In the genomic region with DNA sequence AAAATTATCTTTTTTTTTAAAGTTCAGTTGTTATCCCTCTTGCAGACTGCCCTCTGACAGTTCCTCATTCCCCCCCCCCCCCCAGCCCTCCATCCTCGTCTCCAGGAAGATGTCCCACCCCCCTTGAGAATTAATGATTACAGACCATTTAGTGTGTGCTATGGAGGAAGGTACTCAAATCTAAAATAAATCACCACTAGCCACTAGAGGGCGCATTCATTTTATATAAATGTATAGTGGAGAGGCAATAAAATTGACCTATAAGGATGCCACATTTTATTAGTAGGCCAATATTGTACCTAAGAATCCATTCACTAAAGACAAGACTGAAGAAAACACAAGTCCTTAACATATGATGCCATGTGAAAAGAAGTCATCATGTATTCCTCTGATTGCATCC, we compare ENCODE assay signal across 11 mouse cellular contexts. TPM values are rescaled to one million over a fixed set of nuclear protein-coding genes. Genes with fewer than 3 reads are reported as not detected.
DNase-seq lines count a peak whose midpoint lies in the region; ATAC-seq and TF ChIP-seq lines count a peak whose summit lies in the region.
"Had no signal": no experiment of that assay in that cellular context is flagged by ENCODE, and none has a peak within 500 bp of the region (broad histone marks: within the 10 kb centered on the region; RNA-seq: fewer than 3 reads in every experiment).

No protein-coding gene starts in this region.

- H3K27me3 ChIP-seq in forebrain, postnatal 0 days (ENCODE audit: insufficient read depth, low read length), result no peaks in the 10 kb centered on the region
- H3K27me3 ChIP-seq: embryonic facial prominence, embryonic 12.5 days; limb, embryonic 15.5 days had no signal

- H3K4me3 ChIP-seq in ES-E14 (ENCODE audit: insufficient read depth in 1 of 2, low read depth in 1 of 2, low read length in 2 of 2, poor library complexity in 1 of 2, severe bottlenecking in 1 of 2), result no peak overlapping the region
- no peak overlapping the region for H3K4me3 ChIP-seq in forebrain, postnatal 0 days (ENCODE audit: low read depth, low read length)
- H3K4me3 ChIP-seq: embryonic facial prominence, embryonic 12.5 days; limb, embryonic 15.5 days had no signal

- peak; percentile 45; the same call in 1 of the 2 replicates for ATAC-seq in cerebellum, adult (ENCODE audit: insufficient number of reproducible peaks, low FRiP score, low TSS enrichment)
- no peak for ATAC-seq in forebrain, postnatal 0 days

- peak; percentile 36 for TF ChIP-seq CTCF in forebrain, postnatal 0 days (IDR thresholded peaks at IDR 0.05; ENCODE audit: low read depth)

- H3K4me2 ChIP-seq in forebrain, postnatal 0 days (ENCODE audit: low read depth), result no peak overlapping the region
- H3K4me2 ChIP-seq: embryonic facial prominence, embryonic 12.5 days; limb, embryonic 15.5 days had no signal

- no peaks in the 10 kb centered on the region for H3K9me3 ChIP-seq in ES-E14 (ENCODE audit: control insufficient read depth, insufficient read depth, low read depth, low read length)
- no peaks in the 10 kb centered on the region for H3K9me3 ChIP-seq in forebrain, postnatal 0 days (ENCODE audit: low read length)
- H3K9me3 ChIP-seq: embryonic facial prominence, embryonic 12.5 days; limb, embryonic 15.5 days had no signal

- H3K9ac ChIP-seq in ES-E14 (ENCODE audit: insufficient read depth, low read depth, low read length, poor library complexity, severe bottlenecking), result no peak overlapping the region
- H3K9ac ChIP-seq in forebrain, postnatal 0 days, result no peak overlapping the region
- H3K9ac ChIP-seq: embryonic facial prominence, embryonic 12.5 days; limb, embryonic 15.5 days had no signal

- in situ Hi-C loops in ES-E14 (cut with MboI; ENCODE audit: low sequenced_read_pairs in 2 of 2, unreplicated experiment in 2 of 2), result no loop called here

- H3K4me1 ChIP-seq in ES-E14 (ENCODE audit: control insufficient read depth in 2 of 2, insufficient read depth in 2 of 2, low read length in 2 of 2, poor library complexity in 1 of 2), result peaks cover 3 to 4% of the 10 kb centered on the region in 2 experiments; a peak in 2 of 4 replicates
- H3K4me1 ChIP-seq in forebrain, postnatal 0 days (ENCODE audit: insufficient read depth), result no peaks in the 10 kb centered on the region
- H3K4me1 ChIP-seq: embryonic facial prominence, embryonic 12.5 days; limb, embryonic 15.5 days had no signal

- DNase-seq in cerebellum, adult 18-20 months, result no peak
- peak; percentile 2 for DNase-seq in kidney, postnatal 14 days
- no peak for DNase-seq in kidney, postnatal 4 days
- peak; percentile 44 for DNase-seq in ES-E14 (ENCODE audit: low read depth, low spot score)
- peak; percentile 32 for DNase-seq in forebrain, postnatal 0 days
- no peak for DNase-seq in urinary bladder, postnatal 4 days (ENCODE audit: low spot score in 2 of 2)
- DNase-seq in yolk sac, embryonic 10.5 days (ENCODE audit: low spot score), result no peak

- WGBS in forebrain, postnatal 0 days, result 20% methylated on average over 2 of the region's 2 CpGs

- H3K36me3 ChIP-seq in ES-E14 (ENCODE audit: control insufficient read depth, insufficient read depth, low read length, poor library complexity, severe bottlenecking), result no peaks in the 10 kb centered on the region
- H3K36me3 ChIP-seq in forebrain, postnatal 0 days (ENCODE audit: insufficient read depth), result no peaks in the 10 kb centered on the region
- H3K36me3 ChIP-seq: embryonic facial prominence, embryonic 12.5 days; limb, embryonic 15.5 days had no signal

- no peak overlapping the region for H3K27ac ChIP-seq in ES-E14 (ENCODE audit: insufficient read depth, low read depth, low read length, poor library complexity, severe bottlenecking)
- H3K27ac ChIP-seq in forebrain, postnatal 0 days (ENCODE audit: low read depth, low read length), result no peak overlapping the region
- H3K27ac ChIP-seq: embryonic facial prominence, embryonic 12.5 days; limb, embryonic 15.5 days had no signal

TF ChIP-seq in ES-E14, 5 proteins besides CTCF, POLR2A, EP300 and RAD21:
- TF ChIP-seq CHD2 (IDR thresholded peaks at IDR 0.05; ENCODE audit: low read depth, low read length), result no peak
- no peak for TF ChIP-seq ZC3H11A (IDR thresholded peaks at IDR 0.05; ENCODE audit: borderline replicate concordance, low read depth, low read length)
- TF ChIP-seq ZNF384 (IDR thresholded peaks at IDR 0.05; ENCODE audit: low read depth, low read length), result no peak
- no peak for TF ChIP-seq MAFK (IDR thresholded peaks at IDR 0.05; ENCODE audit: insufficient read depth, low read depth, low read length)
- no peak for TF ChIP-seq HCFC1 (IDR thresholded peaks at IDR 0.05; ENCODE audit: borderline replicate concordance, insufficient read depth, low read length)
TF ChIP-seq in ES-E14: peak in this region for 0.

RNA-seq across cellular contexts. Expression of a gene that starts 40.0 kb away (rescaled TPM):
- total RNA-seq in ES-E14 (2012; rRNA removed), result 0.13 and 0.21 TPM in 2 replicates
- total RNA-seq in forebrain, postnatal 0 days (2014; rRNA removed), result 19.2 and 29.0 TPM in 2 replicates
- 10.8 and 13.0 TPM in 2 replicates for polyA plus RNA-seq in forebrain, postnatal 0 days (2015; fragmentation: Nextera tagmentation; extraction: Ambion mirVana)
- total RNA-seq: neutrophil, adult 5-6 weeks had no signal

Comparison
In these comparisons a context has a peak if more than half of its experiments do, and no peak if none do; other contexts are left out.
1. DNase-seq: peak in kidney, postnatal 14 days (single experiment), ES-E14 (single experiment) and forebrain, postnatal 0 days (single experiment); none in cerebellum, adult 18-20 months (0 of 2), kidney, postnatal 4 days (0 of 2), urinary bladder, postnatal 4 days (0 of 2) and yolk sac, embryonic 10.5 days (single experiment).
2. RNA of a gene that starts 40.0 kb away (total RNA-seq): 19.2 to 29.0 TPM in forebrain, postnatal 0 days; 0.13 to 0.21 TPM in ES-E14; every median in the first group is over 10 times any median in the second.